Mouse (Mus musculus): ENCODE data around the gene Cd40. TPM values are rescaled to one million over a fixed set of nuclear protein-coding genes. Genes with fewer than 3 reads are reported as not detected.

Cd40 gene
- total RNA-seq, 4 experiments from 2014 or later = 1.6 to 2.4 (median 1.9) TPM

DNA sequence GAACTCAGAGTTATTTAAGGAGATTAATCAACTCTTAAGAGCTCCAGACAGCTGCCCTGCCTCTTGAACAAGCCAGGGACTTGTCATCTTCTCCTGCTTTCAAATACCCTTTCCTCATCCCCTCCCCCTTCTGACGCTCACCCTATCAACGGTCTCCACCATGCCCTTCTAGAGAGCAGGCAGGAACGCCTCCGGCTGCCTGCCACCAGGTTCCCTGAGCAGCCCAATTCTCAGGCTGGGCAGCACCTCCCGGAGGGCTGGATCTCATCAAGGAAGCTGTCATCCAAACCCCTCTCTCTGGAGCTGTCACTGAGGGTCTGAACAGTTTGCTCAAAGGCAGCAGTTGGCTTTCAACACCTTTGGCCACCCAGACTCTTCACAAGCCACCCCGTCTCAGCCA, 45.3 kb downstream of the Cd40 start:
- no peak for DNase-seq (ENCODE audit: low spot score)

DNA sequence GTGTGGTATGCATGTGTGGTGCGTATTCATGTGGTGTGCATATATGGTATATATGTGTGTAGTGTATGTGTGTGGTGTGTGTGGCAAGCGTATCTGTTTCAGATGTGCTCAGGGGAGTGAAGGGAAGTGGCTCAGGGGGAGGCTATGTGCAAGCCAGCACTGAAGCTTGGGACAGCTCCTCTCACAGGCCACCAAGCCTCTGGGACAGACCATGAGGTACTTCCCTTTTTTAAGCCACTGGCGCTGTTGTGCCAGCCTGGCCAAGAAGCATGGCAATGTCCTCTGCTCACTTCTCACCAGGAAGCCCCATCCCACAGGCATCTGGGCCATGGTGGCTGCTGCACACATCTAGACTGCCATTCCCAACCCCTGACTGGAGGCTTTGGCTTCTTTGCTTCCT, 47.5 kb downstream of the Cd40 start:
- DNase-seq (ENCODE audit: low spot score) = no peak

DNA sequence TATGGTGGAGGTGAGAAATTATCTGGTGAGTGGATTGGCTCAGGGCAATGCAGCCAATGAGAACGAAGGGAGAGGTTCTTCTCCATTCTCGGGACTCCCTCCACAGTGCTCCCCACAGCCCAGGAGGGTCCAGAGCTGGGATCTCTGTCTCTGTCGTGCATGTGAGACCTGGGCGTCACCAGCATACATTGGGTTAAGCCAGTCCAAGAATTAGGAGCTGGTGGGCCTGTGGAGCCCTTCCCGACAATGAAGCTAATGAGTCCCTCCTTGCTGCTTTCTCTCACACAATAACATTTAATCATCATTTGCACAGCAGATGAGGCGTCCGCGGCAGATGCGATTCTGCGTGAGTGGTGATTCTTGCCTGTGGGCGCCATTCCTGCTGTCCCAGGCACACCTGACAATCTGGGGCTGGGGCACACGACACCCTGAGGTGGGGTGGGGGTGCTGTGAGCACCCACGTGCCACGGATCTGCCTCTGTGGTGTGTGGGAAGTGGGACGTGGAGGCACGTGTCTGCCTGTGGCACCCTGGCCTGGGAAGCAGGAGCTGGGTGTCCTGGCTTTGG, 50.2 kb downstream of the Cd40 start:
- no peak for DNase-seq (ENCODE audit: low spot score)

DNA sequence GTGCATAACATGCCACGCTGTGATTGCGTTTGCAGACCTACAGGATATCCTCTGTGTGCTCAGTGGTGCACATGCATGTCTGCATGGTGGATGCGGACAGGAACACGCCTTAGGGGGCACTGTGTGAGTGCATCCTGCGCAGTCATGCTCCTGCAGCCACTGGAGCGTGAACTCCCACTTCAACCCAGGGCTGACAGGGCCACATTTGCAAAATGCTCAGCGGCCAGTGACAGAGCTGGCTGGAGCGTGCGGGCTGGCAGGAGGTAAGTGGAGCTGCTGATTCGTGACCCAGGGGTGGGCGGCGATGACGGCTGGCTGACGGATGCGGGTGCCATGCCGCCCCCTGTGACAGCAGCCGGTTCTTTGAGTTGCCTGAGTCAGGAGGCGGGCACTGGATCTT, 51.2 kb downstream of the Cd40 start:
- no peak for DNase-seq (ENCODE audit: low spot score)

DNA sequence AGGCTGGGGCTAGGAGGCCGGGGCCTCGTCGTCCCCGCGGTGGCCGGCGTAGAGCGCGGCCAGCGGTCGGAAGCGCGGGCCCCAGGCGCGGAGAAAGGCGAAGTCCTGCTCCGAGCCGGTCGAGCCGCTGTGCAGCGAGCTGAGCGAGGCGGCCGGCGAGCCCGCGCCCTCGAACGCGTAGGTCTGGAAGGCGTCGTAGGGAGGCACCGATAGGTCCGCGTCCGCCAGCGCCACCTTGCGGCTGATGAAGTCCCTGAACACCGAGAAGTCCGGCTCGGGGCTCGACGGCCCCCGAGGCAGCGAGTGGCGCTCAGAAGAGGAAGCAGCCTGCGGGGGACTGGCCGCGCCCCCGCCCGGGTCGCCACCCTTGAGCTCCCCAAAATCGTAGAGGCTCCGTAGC, 56.7 kb downstream of the Cd40 start:
- DNase-seq (ENCODE audit: low spot score) = peak; percentile 65

DNA sequence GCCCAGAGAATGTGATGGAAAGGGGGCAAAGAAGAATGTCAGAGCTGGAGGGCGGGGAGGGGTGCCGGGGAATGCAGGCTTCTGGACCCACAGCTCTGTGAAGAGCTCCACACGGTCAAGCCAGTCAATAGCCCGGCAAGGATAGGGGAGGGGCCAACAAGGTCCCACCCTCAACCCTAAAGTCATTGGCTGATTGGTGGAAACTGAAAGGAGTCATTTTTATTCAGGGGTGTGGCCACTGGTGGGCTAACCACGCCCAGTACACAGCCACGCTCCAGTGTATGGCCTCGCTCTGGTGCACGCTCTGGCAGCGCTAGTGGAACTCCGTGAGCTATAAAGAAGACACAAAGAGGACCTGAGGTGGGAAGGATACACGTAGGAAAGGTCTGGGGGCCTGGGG, 58.3 kb downstream of the Cd40 start:
- DNase-seq (ENCODE audit: low spot score) = no peak

DNA sequence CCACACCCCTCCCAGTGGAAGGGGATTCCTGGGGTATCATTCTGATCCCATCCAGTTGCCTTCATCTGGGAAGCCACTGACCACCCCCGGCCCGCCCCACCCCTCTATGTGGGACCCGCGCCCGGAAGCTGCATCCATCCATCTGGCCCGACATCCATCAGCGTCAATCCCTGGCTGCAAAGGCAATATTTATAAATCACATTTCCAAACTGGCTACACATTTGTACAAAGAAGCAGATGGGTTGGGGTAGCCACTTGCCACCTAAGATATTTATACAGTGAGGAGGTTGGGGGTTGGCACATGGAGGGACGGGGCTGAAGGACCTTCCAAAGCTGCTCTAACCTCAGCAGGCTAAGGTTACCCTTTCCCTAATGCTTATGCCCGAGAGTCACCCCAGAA, 65.3 kb downstream of the Cd40 start:
- DNase-seq (ENCODE audit: low spot score) = no peak

DNA sequence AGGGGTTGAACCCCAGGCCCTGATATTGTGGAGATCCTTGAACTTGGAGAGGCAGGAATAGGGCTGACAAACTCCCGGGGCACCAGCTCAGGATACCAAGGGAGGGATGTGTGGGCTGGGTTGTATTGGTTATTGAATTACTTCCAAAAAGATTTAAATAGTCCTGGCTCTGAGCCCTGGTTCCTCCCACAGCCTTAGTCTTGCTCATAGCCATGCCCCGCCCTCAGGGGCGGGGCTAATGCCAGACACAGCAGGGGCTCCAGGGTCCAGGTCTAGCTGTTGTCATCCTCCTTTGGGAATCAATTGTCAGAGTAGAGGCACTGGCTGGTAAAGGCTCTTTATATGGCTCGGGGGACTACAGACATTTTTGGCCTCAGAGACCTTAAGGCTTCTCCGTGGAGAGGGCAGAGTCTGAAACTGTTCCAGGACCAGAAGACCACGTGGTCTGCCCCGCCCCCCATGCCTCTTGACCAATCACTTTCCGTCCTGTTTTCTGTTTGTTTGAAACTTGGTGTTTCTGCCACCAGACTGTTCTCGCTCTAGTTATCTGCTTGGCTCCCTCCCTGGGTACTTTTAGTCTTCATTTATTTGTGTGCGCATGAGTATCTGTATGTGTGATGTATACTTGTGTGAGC, 65.9 kb downstream of the Cd40 start:
- no peak for DNase-seq (ENCODE audit: low spot score)

Other genes with a start within 250 kb of the Cd40 start
- 1 to 10 TPM; 4.6 to 6.1 (median 5.1) TPM for gene Zswim1, start 232.9 kb upstream of the Cd40 start, total RNA-seq (2022)
- 1 to 10 TPM in 1 of 4 experiments, under 1 TPM in 2, not detected in 1; 0.66 to 1.2 (median 0.80) TPM for gene Spata25, start 227.1 kb upstream of the Cd40 start, total RNA-seq (2022)
- 100 to 1,000 TPM in 3 of 4 experiments, 10 to 100 TPM in 1; 94.7 to 106 (median 103) TPM for gene Ctsa, start 222.8 kb upstream of the Cd40 start, total RNA-seq (2022)
- 10 to 100 TPM; 53.8 to 59.3 (median 58.1) TPM for gene Neurl2, start 222.2 kb upstream of the Cd40 start, total RNA-seq (2022)
- gene Pltp, start 197.9 kb upstream of the Cd40 start, total RNA-seq (2022) = 10 to 100 TPM; 32.8 to 40.4 (median 35.7) TPM
- 10 to 100 TPM; 23.3 to 34.7 (median 33.0) TPM for gene Pcif1, start 176.3 kb upstream of the Cd40 start, total RNA-seq (2022)
- gene Zfp335, start 143.9 kb upstream of the Cd40 start, total RNA-seq (2022) = 1 to 10 TPM; 7.6 to 8.5 (median 8.2) TPM
- 1 to 10 TPM in 2 of 4 experiments, under 1 TPM in 2; 0.84 to 1.2 (median 0.98) TPM for gene Mmp9, start 114.8 kb upstream of the Cd40 start, total RNA-seq (2022)
- 1 to 10 TPM; 1.2 to 4.2 (median 2.8) TPM for gene Slc12a5, start 94.8 kb upstream of the Cd40 start, total RNA-seq (2022)
- 10 to 100 TPM; 15.2 to 18.9 (median 18.6) TPM for gene Ncoa5, start 20.8 kb upstream of the Cd40 start, total RNA-seq (2022)
- not detected for gene 1700025C18Rik, start 35.1 kb downstream of the Cd40 start, total RNA-seq (2022)
- gene Cdh22, start 179.2 kb downstream of the Cd40 start, total RNA-seq (2022) = 1 to 10 TPM in 2 of 4 experiments, under 1 TPM in 2; 0.75 to 2.2 (median 0.99) TPM
- gene Slc35c2, start 232.2 kb downstream of the Cd40 start, total RNA-seq (2022) = 10 to 100 TPM; 17.9 to 22.1 (median 19.5) TPM

Data from heart, adult 8-10 months (tissue).